ENCODE assay signal across 25 mouse cellular contexts in genomic region chr16:21971446-21971845, GRCm38 (mm10). TPM values are rescaled to one million over a fixed set of nuclear protein-coding genes. Genes with fewer than 3 reads are reported as not detected.
A peak's percentile ranks its signal among the peaks of the same experiment; 100 is the strongest.
DNase-seq lines count a peak whose midpoint lies in the region; ATAC-seq and TF ChIP-seq lines count a peak whose summit lies in the region.
"Had no signal": no experiment of that assay in that cellular context is flagged by ENCODE, and none has a peak within 500 bp of the region (broad histone marks: within the 10 kb centered on the region; RNA-seq: fewer than 3 reads in every experiment).

No protein-coding gene starts in this region.

- 0 out of 2 replicates have a peak, but pooled peaks have one; percentile 4 for TF ChIP-seq CTCF in hindbrain, postnatal 0 days (IDR thresholded peaks at IDR 0.05; ENCODE audit: low read depth)
- 0 out of 2 replicates have a peak, but pooled peaks have one; percentile 3 for TF ChIP-seq CTCF in lung, embryonic 14.5 days (IDR thresholded peaks at IDR 0.05; ENCODE audit: low read depth)
- TF ChIP-seq CTCF in stomach, postnatal 0 days (IDR thresholded peaks at IDR 0.05; ENCODE audit: low read depth) = peak; percentile 36; the same call in 1 of the 2 replicates

- H3K36me3 ChIP-seq in hindbrain, postnatal 0 days (ENCODE audit: insufficient read depth, low read length) = no peaks in the 10 kb centered on the region
- no peaks in the 10 kb centered on the region for H3K36me3 ChIP-seq in hindbrain, embryonic 13.5 days
- H3K36me3 ChIP-seq in lung, embryonic 14.5 days (ENCODE audit: insufficient read depth) = no peaks in the 10 kb centered on the region
- H3K36me3 ChIP-seq in midbrain, embryonic 14.5 days (ENCODE audit: control insufficient read depth, insufficient read depth, low read length) = no peaks in the 10 kb centered on the region
- no peaks in the 10 kb centered on the region for H3K36me3 ChIP-seq in midbrain, embryonic 16.5 days (ENCODE audit: control insufficient read depth, insufficient read depth, low read length)
- no peaks in the 10 kb centered on the region for H3K36me3 ChIP-seq in stomach, postnatal 0 days (ENCODE audit: control insufficient read depth, insufficient read depth, low read length)
- H3K36me3 ChIP-seq: embryonic facial prominence, embryonic 15.5 days; forebrain, embryonic 10.5 days; heart, embryonic 12.5 days; hindbrain, embryonic 10.5 days had no signal

- no peak for ATAC-seq in hindbrain, postnatal 0 days
- ATAC-seq in hindbrain, embryonic 13.5 days (ENCODE audit: low FRiP score) = no peak
- ATAC-seq in lung, embryonic 14.5 days (ENCODE audit: insufficient read depth) = no peak
- no peak for ATAC-seq in midbrain, embryonic 14.5 days (ENCODE audit: low FRiP score, low TSS enrichment)
- no peak for ATAC-seq in midbrain, embryonic 16.5 days
- no peak for ATAC-seq in stomach, postnatal 0 days (ENCODE audit: low FRiP score, low TSS enrichment)
- ATAC-seq: activated CD4-positive, CD25-positive, alpha-beta regulatory T cell, adult 4 months; forebrain, embryonic 14.5 days had no signal

- WGBS in hindbrain, postnatal 0 days = 72% methylated on average over 4 of the region's 4 CpGs
- WGBS in hindbrain, embryonic 13.5 days = 68% methylated on average over 4 of the region's 4 CpGs
- WGBS in lung, embryonic 14.5 days = 52% methylated on average over 4 of the region's 4 CpGs
- WGBS in midbrain, embryonic 14.5 days = 60% methylated on average over 4 of the region's 4 CpGs
- WGBS in midbrain, embryonic 16.5 days = 37% methylated on average over 4 of the region's 4 CpGs
- 59% methylated on average over 4 of the region's 4 CpGs for WGBS in stomach, postnatal 0 days

- no peaks in the 10 kb centered on the region for H3K4me1 ChIP-seq in hindbrain, postnatal 0 days (ENCODE audit: insufficient read depth, low read length)
- H3K4me1 ChIP-seq in hindbrain, embryonic 13.5 days (replicated peaks) = peaks cover 7% of the 10 kb centered on the region
- H3K4me1 ChIP-seq in lung, embryonic 14.5 days (ENCODE audit: insufficient read depth) = no peaks in the 10 kb centered on the region
- no peaks in the 10 kb centered on the region for H3K4me1 ChIP-seq in midbrain, embryonic 14.5 days (ENCODE audit: control insufficient read depth, insufficient read depth, low read length)
- H3K4me1 ChIP-seq in midbrain, embryonic 16.5 days (ENCODE audit: control insufficient read depth, insufficient read depth, low read length) = no peaks in the 10 kb centered on the region
- H3K4me1 ChIP-seq in stomach, postnatal 0 days (replicated peaks; ENCODE audit: control insufficient read depth, insufficient read depth) = no peaks in the 10 kb centered on the region

- H3K27me3 ChIP-seq in hindbrain, postnatal 0 days (ENCODE audit: insufficient read depth, low read length) = no peaks in the 10 kb centered on the region
- H3K27me3 ChIP-seq in hindbrain, embryonic 13.5 days = 0 out of 2 replicates have a peak, but pooled peaks cover under 1% of the 10 kb centered on the region
- H3K27me3 ChIP-seq in lung, embryonic 14.5 days (ENCODE audit: insufficient read depth, low read length) = no peaks in the 10 kb centered on the region
- no peaks in the 10 kb centered on the region for H3K27me3 ChIP-seq in midbrain, embryonic 14.5 days (ENCODE audit: control insufficient read depth, insufficient read depth, low read length)
- H3K27me3 ChIP-seq in midbrain, embryonic 16.5 days (ENCODE audit: control insufficient read depth, insufficient read depth, low read depth, low read length) = no peaks in the 10 kb centered on the region
- no peaks in the 10 kb centered on the region for H3K27me3 ChIP-seq in stomach, postnatal 0 days (ENCODE audit: control insufficient read depth, insufficient read depth, low read length)

- H3K4me2 ChIP-seq in hindbrain, postnatal 0 days (ENCODE audit: low read depth, low read length) = no peak overlapping the region
- no peak overlapping the region for H3K4me2 ChIP-seq in hindbrain, embryonic 13.5 days
- no peak overlapping the region for H3K4me2 ChIP-seq in lung, embryonic 14.5 days
- no peak overlapping the region for H3K4me2 ChIP-seq in midbrain, embryonic 14.5 days (ENCODE audit: low read length)
- H3K4me2 ChIP-seq in midbrain, embryonic 16.5 days (ENCODE audit: low read length) = no peak overlapping the region
- no peak overlapping the region for H3K4me2 ChIP-seq in stomach, postnatal 0 days (replicated peaks; ENCODE audit: low read depth)
- H3K4me2 ChIP-seq: embryonic facial prominence, embryonic 15.5 days; heart, embryonic 12.5 days had no signal

- no peak overlapping the region for H3K27ac ChIP-seq in hindbrain, postnatal 0 days
- no peak overlapping the region for H3K27ac ChIP-seq in hindbrain, embryonic 13.5 days
- H3K27ac ChIP-seq in lung, embryonic 14.5 days (ENCODE audit: low read depth) = no peak overlapping the region
- no peak overlapping the region for H3K27ac ChIP-seq in midbrain, embryonic 14.5 days (replicated peaks; ENCODE audit: low read depth, low read length)
- H3K27ac ChIP-seq in midbrain, embryonic 16.5 days (ENCODE audit: low read length) = no peak overlapping the region
- no peak overlapping the region for H3K27ac ChIP-seq in stomach, postnatal 0 days (replicated peaks)
- H3K27ac ChIP-seq: embryonic facial prominence, embryonic 15.5 days; forebrain, embryonic 10.5 days; gastrocnemius, adult 2 months; hindbrain, embryonic 10.5 days had no signal

- H3K4me3 ChIP-seq in hindbrain, postnatal 0 days (ENCODE audit: low read length) = no peak overlapping the region
- H3K4me3 ChIP-seq in hindbrain, embryonic 13.5 days = no peak overlapping the region
- no peak overlapping the region for H3K4me3 ChIP-seq in lung, embryonic 14.5 days (ENCODE audit: low read depth, low read length)
- no peak overlapping the region for H3K4me3 ChIP-seq in midbrain, embryonic 14.5 days (replicated peaks; ENCODE audit: low read depth, low read length)
- H3K4me3 ChIP-seq in midbrain, embryonic 16.5 days (ENCODE audit: low read depth, low read length) = no peak overlapping the region
- H3K4me3 ChIP-seq in stomach, postnatal 0 days (ENCODE audit: low read depth, low read length) = no peak overlapping the region
- H3K4me3 ChIP-seq: embryonic facial prominence, embryonic 15.5 days; erythroblast, embryonic 14.5 days; forebrain, embryonic 10.5 days; gastrocnemius, adult 2 months; heart, embryonic 12.5 days; hindbrain, embryonic 10.5 days had no signal

- H3K9ac ChIP-seq in hindbrain, postnatal 0 days (replicated peaks; ENCODE audit: low read length) = no peak overlapping the region
- H3K9ac ChIP-seq in hindbrain, embryonic 13.5 days = no peak overlapping the region
- H3K9ac ChIP-seq in lung, embryonic 14.5 days = no peak overlapping the region
- no peak overlapping the region for H3K9ac ChIP-seq in midbrain, embryonic 14.5 days (replicated peaks; ENCODE audit: low read length)
- H3K9ac ChIP-seq in midbrain, embryonic 16.5 days (ENCODE audit: low read depth, low read length) = no peak overlapping the region
- H3K9ac ChIP-seq in stomach, postnatal 0 days (ENCODE audit: low read length) = no peak overlapping the region
- H3K9ac ChIP-seq: embryonic facial prominence, embryonic 15.5 days; heart, embryonic 12.5 days had no signal

- no peak for DNase-seq in hindbrain, postnatal 0 days (ENCODE audit: low spot score)
- peak; percentile 19 for DNase-seq in lung, embryonic 14.5 days
- DNase-seq in lung, postnatal 25 days (ENCODE audit: low spot score) = no peak
- DNase-seq in midbrain, embryonic 14.5 days = peak; percentile 13
- no peak for DNase-seq in stomach, postnatal 0 days (ENCODE audit: low spot score)
- no peak for DNase-seq in right cerebral cortex, postnatal 4 days
- DNase-seq: adrenal gland, postnatal 14 days; cerebellum, adult 11-12 months; cerebellum, adult 9-11 months; cerebellum, postnatal 36 days; gastrocnemius, adult 2 months; gastrocnemius, postnatal 25 days had no signal

- no peaks in the 10 kb centered on the region for H3K9me3 ChIP-seq in hindbrain, postnatal 0 days (ENCODE audit: low read length)
- no peaks in the 10 kb centered on the region for H3K9me3 ChIP-seq in hindbrain, embryonic 13.5 days
- no peaks in the 10 kb centered on the region; the same call in 1 of the 2 replicates for H3K9me3 ChIP-seq in lung, embryonic 14.5 days (ENCODE audit: low read depth, low read length)
- no peaks in the 10 kb centered on the region for H3K9me3 ChIP-seq in midbrain, embryonic 14.5 days (ENCODE audit: control insufficient read depth, low read length)
- H3K9me3 ChIP-seq in midbrain, embryonic 16.5 days (replicated peaks; ENCODE audit: control insufficient read depth, low read length, poor library complexity, severe bottlenecking) = no peaks in the 10 kb centered on the region
- no peaks in the 10 kb centered on the region for H3K9me3 ChIP-seq in stomach, postnatal 0 days (ENCODE audit: control insufficient read depth, low read length)
- H3K9me3 ChIP-seq: embryonic facial prominence, embryonic 15.5 days; forebrain, embryonic 10.5 days; heart, embryonic 12.5 days; hindbrain, embryonic 10.5 days had no signal

- no peak for TF ChIP-seq EP300 in stomach, postnatal 0 days (optimal IDR thresholded peaks at IDR 0.05)

RNA-seq across cellular contexts. Expression of gene Liph, which starts 24.0 kb away (rescaled TPM):
- total RNA-seq in hindbrain, postnatal 0 days (2014; rRNA removed) = 0.04 and 0.47 TPM in 2 replicates
- polyA plus RNA-seq in hindbrain, postnatal 0 days (2015; fragmentation: Nextera tagmentation; extraction: Ambion mirVana) = 0.63 and 0.74 TPM in 2 replicates
- polyA plus RNA-seq in hindbrain, embryonic 13.5 days (2015; fragmentation: Nextera tagmentation; extraction: Ambion mirVana) = 0.19 and 0.47 TPM in 2 replicates
- polyA plus RNA-seq in lung, embryonic 14.5 days (2014; fragmentation: Nextera tagmentation; extraction: Ambion mirVana) = 0.08 and 0.47 TPM in 2 replicates
- polyA plus RNA-seq in midbrain, embryonic 14.5 days (2014; fragmentation: Nextera tagmentation; extraction: Ambion mirVana) = 0.25 and 0.77 TPM in 2 replicates
- polyA plus RNA-seq in midbrain, embryonic 16.5 days (2015; fragmentation: Nextera tagmentation; extraction: Ambion mirVana) = 0.58 and 0.92 TPM in 2 replicates
- polyA plus RNA-seq in stomach, postnatal 0 days (2015; fragmentation: Nextera tagmentation; extraction: Ambion mirVana) = 34.6 and 35.2 TPM in 2 replicates
- total RNA-seq: gastrocnemius, adult 2 months; gastrocnemius, postnatal 25 days; granulocyte monocyte progenitor cell, adult 5-6 weeks; heart, adult 8-10 months; heart, postnatal 25 days; MEL had no signal

RNA-seq across cellular contexts. Expression of gene Tmem41a, which starts 24.1 kb away (rescaled TPM):
- total RNA-seq in hindbrain, postnatal 0 days (2014; rRNA removed) = 28.8 and 38.3 TPM in 2 replicates
- polyA plus RNA-seq in hindbrain, postnatal 0 days (2015; fragmentation: Nextera tagmentation; extraction: Ambion mirVana) = 54.9 and 55.5 TPM in 2 replicates
- 39.8 and 40.2 TPM in 2 replicates for polyA plus RNA-seq in hindbrain, embryonic 13.5 days (2015; fragmentation: Nextera tagmentation; extraction: Ambion mirVana)
- 27.9 and 30.5 TPM in 2 replicates for polyA plus RNA-seq in lung, embryonic 14.5 days (2014; fragmentation: Nextera tagmentation; extraction: Ambion mirVana)
- 40.7 and 41.3 TPM in 2 replicates for polyA plus RNA-seq in midbrain, embryonic 14.5 days (2014; fragmentation: Nextera tagmentation; extraction: Ambion mirVana)
- polyA plus RNA-seq in midbrain, embryonic 16.5 days (2015; fragmentation: Nextera tagmentation; extraction: Ambion mirVana) = 40.1 and 42.2 TPM in 2 replicates
- polyA plus RNA-seq in stomach, postnatal 0 days (2015; fragmentation: Nextera tagmentation; extraction: Ambion mirVana) = 37.6 TPM in 2 replicates

RNA-seq across cellular contexts. Expression of gene Senp2, which starts 37.8 kb away (rescaled TPM):
- total RNA-seq in hindbrain, postnatal 0 days (2014; rRNA removed) = 23.4 and 24.1 TPM in 2 replicates
- polyA plus RNA-seq in hindbrain, postnatal 0 days (2015; fragmentation: Nextera tagmentation; extraction: Ambion mirVana) = 43.0 and 46.2 TPM in 2 replicates
- polyA plus RNA-seq in hindbrain, embryonic 13.5 days (2015; fragmentation: Nextera tagmentation; extraction: Ambion mirVana) = 43.7 and 45.3 TPM in 2 replicates
- 52.7 and 53.1 TPM in 2 replicates for polyA plus RNA-seq in lung, embryonic 14.5 days (2014; fragmentation: Nextera tagmentation; extraction: Ambion mirVana)
- polyA plus RNA-seq in midbrain, embryonic 14.5 days (2014; fragmentation: Nextera tagmentation; extraction: Ambion mirVana) = 41.1 and 58.4 TPM in 2 replicates
- polyA plus RNA-seq in midbrain, embryonic 16.5 days (2015; fragmentation: Nextera tagmentation; extraction: Ambion mirVana) = 47.7 and 49.4 TPM in 2 replicates
- polyA plus RNA-seq in stomach, postnatal 0 days (2015; fragmentation: Nextera tagmentation; extraction: Ambion mirVana) = 18.8 and 19.2 TPM in 2 replicates

Comparison
In these comparisons a context has a peak if more than half of its experiments do, and no peak if none do; other contexts are left out.
1. DNase-seq: peak in lung, embryonic 14.5 days (single experiment) and midbrain, embryonic 14.5 days (single experiment); none in hindbrain, postnatal 0 days (single experiment), lung, postnatal 25 days (single experiment), stomach, postnatal 0 days (single experiment) and right cerebral cortex, postnatal 4 days (single experiment).
2. RNA of gene Liph, which starts 24.0 kb away (polyA plus RNA-seq): 34.6 to 35.2 TPM in stomach, postnatal 0 days; 0.58 to 0.92 TPM in midbrain, embryonic 16.5 days, 0.63 to 0.74 TPM in hindbrain, postnatal 0 days, 0.19 to 0.47 TPM in hindbrain, embryonic 13.5 days, 0.25 to 0.77 TPM in midbrain, embryonic 14.5 days and 0.08 to 0.47 TPM in lung, embryonic 14.5 days; every median in the first group is over 10 times any median in the second.
3. Peak in every context shown above with its lines, with median percentiles within 50 percentile points of each other: CTCF ChIP-seq.